Mouse (Mus musculus) CH12.LX (cell line): ENCODE data around the gene Sec22c. TPM values are rescaled to one million over a fixed set of nuclear protein-coding genes. Genes with fewer than 3 reads are reported as not detected.

ENCODE experiments used
- DNase-seq: peaks from one replicate; pipeline ENCODE4 v3.0.0-alpha.2; 2013; ENCODE audit errors: extremely low read depth
- H3K27ac ChIP-seq: 2 replicates; pipeline ENCODE4 v1.5.1; 2012; ENCODE audit warnings: low read depth, mild to moderate bottlenecking, control low read depth, moderate library complexity; ENCODE audit not compliant: insufficient read depth
- H3K27me3 ChIP-seq: replicated peaks from 2 replicates; pipeline ENCODE3; 2012; ENCODE audit warnings: inconsistent platforms
- H3K36me3 ChIP-seq, 2 experiments: replicated peaks in 1 of 2; 2 replicates each; pipeline versions ENCODE3 to v1.6.1; 2012; ENCODE audit warnings: inconsistent platforms in 1 of 2, low read length in 1 of 2, mild to moderate bottlenecking in 1 of 2, mixed read lengths in 1 of 2, moderate library complexity in 1 of 2; ENCODE audit not compliant: control insufficient read depth in 1 of 2, insufficient read depth in 1 of 2
- H3K4me1 ChIP-seq, 2 experiments: 2 replicates each; pipeline ENCODE4 v1.6.1; 2012; ENCODE audit warnings: inconsistent platforms in 1 of 2, moderate library complexity in 1 of 2; ENCODE audit not compliant: insufficient read depth in 2 of 2, control insufficient read depth in 1 of 2
- H3K4me2 ChIP-seq: 2 replicates; pipeline ENCODE4 v1.6.1; 2012; ENCODE audit warnings: low read depth, mild to moderate bottlenecking, control low read depth; ENCODE audit not compliant: poor library complexity, insufficient read depth, severe bottlenecking
- H3K4me3 ChIP-seq, 3 experiments: fragments of 150-350 bp in 1 of 3; sonication (generic) in 1 of 3; replicated peaks in 1 of 3; 2 replicates each; pipeline versions ENCODE3 to v1.5.1; 2011 to 2012; ENCODE audit warnings: low read depth in 2 of 3, low read length in 2 of 3, mild to moderate bottlenecking in 2 of 3, moderate library complexity in 2 of 3, control low read depth in 1 of 3, improper control_type of control experiment in 1 of 3, inconsistent platforms in 1 of 3, mixed read lengths in 1 of 3; ENCODE audit not compliant: poor library complexity in 1 of 3
- H3K79me2 ChIP-seq: replicated peaks from 2 replicates; pipeline ENCODE4 v1.6.1; 2012; ENCODE audit warnings: mild to moderate bottlenecking, moderate library complexity; ENCODE audit not compliant: control insufficient read depth, poor library complexity, insufficient read depth, severe bottlenecking; ENCODE audit errors: extremely low read depth
- H3K9ac ChIP-seq: 2 replicates; pipeline ENCODE4 v1.6.1; 2012; ENCODE audit warnings: low read depth, mild to moderate bottlenecking, control low read depth, moderate library complexity; ENCODE audit not compliant: insufficient read depth
- H3K9me3 ChIP-seq: replicated peaks from 2 replicates; pipeline ENCODE3; 2012; ENCODE audit warnings: low read length, inconsistent platforms, mixed read lengths
- BHLHE40 ChIP-seq: IDR thresholded peaks from 2 replicates; pipeline ENCODE4 v1.6.1; 2011; ENCODE audit warnings: mild to moderate bottlenecking, low read depth, low read length, improper control_type of control experiment
- CHD1 ChIP-seq: IDR thresholded peaks from 2 replicates; pipeline ENCODE4 v1.6.1; 2012; ENCODE audit warnings: low read depth, low read length, improper control_type of control experiment, inconsistent platforms
- CTCF ChIP-seq, 2 experiments: IDR thresholded peaks in 1 of 2; conservative IDR thresholded peaks in 1 of 2; 2 replicates each; pipeline ENCODE4 v1.5.1; 2011 to 2012; ENCODE audit warnings: low read depth in 2 of 2, low read length in 2 of 2, improper control_type of control experiment in 1 of 2, inconsistent platforms in 1 of 2, mild to moderate bottlenecking in 1 of 2, moderate library complexity in 1 of 2
- ELF1 ChIP-seq: IDR thresholded peaks from 2 replicates; pipeline ENCODE4 v1.6.1; 2014; ENCODE audit warnings: low read depth, mild to moderate bottlenecking, inconsistent platforms, low read length, improper control_type of control experiment
- EP300 ChIP-seq: IDR thresholded peaks from 2 replicates; pipeline ENCODE4 v1.6.1; 2011; ENCODE audit warnings: low read length, improper control_type of control experiment
- ETS1 ChIP-seq: conservative IDR thresholded peaks from 2 replicates; pipeline ENCODE4 v1.6.1; 2012; ENCODE audit warnings: low read depth, mild to moderate bottlenecking, inconsistent platforms, low read length, improper control_type of control experiment, moderate library complexity
- GABPA ChIP-seq: IDR thresholded peaks from 2 replicates; pipeline ENCODE4 v1.6.1; 2012; ENCODE audit warnings: low read depth, low read length, improper control_type of control experiment, inconsistent platforms; ENCODE audit not compliant: insufficient replicate concordance
- IRF4 ChIP-seq: IDR thresholded peaks from 2 replicates; pipeline ENCODE4 v1.6.1; 2014; ENCODE audit warnings: low read depth, mild to moderate bottlenecking, inconsistent platforms, low read length, improper control_type of control experiment
- KAT2A ChIP-seq: IDR thresholded peaks from 2 replicates; pipeline ENCODE4 v1.6.1; 2012; ENCODE audit warnings: low read length, improper control_type of control experiment, inconsistent platforms; ENCODE audit not compliant: insufficient replicate concordance
- MAX ChIP-seq: IDR thresholded peaks from 2 replicates; pipeline ENCODE4 v1.6.1; 2011; ENCODE audit warnings: low read length, improper control_type of control experiment
- MEF2A ChIP-seq: IDR thresholded peaks from 2 replicates; pipeline ENCODE4 v1.6.1; 2014; ENCODE audit warnings: low read depth, mild to moderate bottlenecking, inconsistent platforms, low read length, improper control_type of control experiment, borderline replicate concordance
- MXI1 ChIP-seq: IDR thresholded peaks from 2 replicates; pipeline ENCODE4 v1.6.1; 2011; ENCODE audit warnings: mild to moderate bottlenecking, low read depth, low read length, improper control_type of control experiment
- MYC ChIP-seq: IDR thresholded peaks from 2 replicates; pipeline ENCODE4 v1.6.1; 2011; ENCODE audit warnings: low read depth, mild to moderate bottlenecking, improper control_type of control experiment, low read length
- NRF1 ChIP-seq: IDR thresholded peaks from 2 replicates; pipeline ENCODE4 v1.6.1; 2014; ENCODE audit warnings: low read depth, mild to moderate bottlenecking, inconsistent platforms, low read length, improper control_type of control experiment, moderate library complexity
- PAX5 ChIP-seq: IDR thresholded peaks from 2 replicates; pipeline ENCODE4 v1.6.1; 2012; ENCODE audit warnings: low read length, inconsistent platforms, mixed read lengths
- POLR2A ChIP-seq: IDR thresholded peaks from 2 replicates; pipeline ENCODE4 v1.6.1; 2011; ENCODE audit warnings: low read depth, mild to moderate bottlenecking, improper control_type of control experiment, low read length
- RAD21 ChIP-seq: IDR thresholded peaks from 2 replicates; pipeline ENCODE4 v1.6.1; 2011; ENCODE audit warnings: low read depth, mild to moderate bottlenecking, low read length, improper control_type of control experiment, moderate library complexity
- SIN3A ChIP-seq: IDR thresholded peaks from 2 replicates; pipeline ENCODE4 v1.6.1; 2012; ENCODE audit warnings: low read length, improper control_type of control experiment, inconsistent platforms
- SMC3 ChIP-seq: IDR thresholded peaks from 2 replicates; pipeline ENCODE4 v1.6.1; 2011; ENCODE audit warnings: low read depth, low read length, improper control_type of control experiment
- TBP ChIP-seq: conservative IDR thresholded peaks from 2 replicates; pipeline ENCODE4 v1.6.1; 2011; ENCODE audit warnings: low read depth, low read length, improper control_type of control experiment
- TCF12 ChIP-seq: IDR thresholded peaks from 2 replicates; pipeline ENCODE4 v1.6.1; 2014; ENCODE audit warnings: low read depth, mild to moderate bottlenecking, inconsistent platforms, low read length, improper control_type of control experiment
- UBTF ChIP-seq: IDR thresholded peaks from 2 replicates; pipeline ENCODE4 v1.6.1; 2012; ENCODE audit warnings: low read depth, mild to moderate bottlenecking, inconsistent platforms, low read length, improper control_type of control experiment, moderate library complexity
- USF1 ChIP-seq: IDR thresholded peaks from 2 replicates; pipeline ENCODE4 v1.6.1; 2014; ENCODE audit warnings: low read depth, mild to moderate bottlenecking, inconsistent platforms, low read length, improper control_type of control experiment
- ZC3H11A ChIP-seq: IDR thresholded peaks from 2 replicates; pipeline ENCODE4 v1.6.1; 2012; ENCODE audit warnings: low read depth, mild to moderate bottlenecking, inconsistent platforms, low read length, improper control_type of control experiment
- ZNF384 ChIP-seq: IDR thresholded peaks from 2 replicates; pipeline ENCODE4 v1.6.1; 2012; ENCODE audit warnings: low read depth, low read length, improper control_type of control experiment, inconsistent platforms
- dilution Hi-C: fragments of 300-500 bp; cut with MboI; formaldehyde crosslinking; loops from 2 replicates; pipeline ENCODE4 v1.14.3; 2020; ENCODE audit warnings: low sequenced_read_pairs; ENCODE audit not compliant: extremely low pct_unique_long_range_greater_than_20kb, extremely low pct_ligation_motif_present
- in situ Hi-C: fragments of 300-500 bp; cut with MboI; formaldehyde crosslinking; loops from 3 replicates; pipeline ENCODE4 v1.14.3; 2019; ENCODE audit warnings: low sequenced_read_pairs, low pct_ligation_motif_present, low pct_unique_long_range_greater_than_20kb, mixed read lengths
- polyA plus RNA-seq: library from polyadenylated mRNA; unstranded; fragments of >175 nt; gene quantifications from 2 replicates; pipeline ENCODE4 v1.2.1, GENCODE M21; 2012; ENCODE audit warnings: low read depth; ENCODE audit not compliant: insufficient read length
- total RNA-seq, 2 experiments: library from RNA; depleted of rRNA; stranded (reverse); fragments of 300-350 nt in 1 of 2; fragments of >200 nt in 1 of 2; gene quantifications; 2 replicates each; pipeline ENCODE4 v1.2.3; 2012 to 2014

The Sec22c gene
- total and polyA plus RNA-seq, 3 experiments = 2.4 to 5.7 (median 4.0) TPM

GRCm38 (mm10) chr9:121667822-121668221 is 37.5 kb downstream of the Sec22c start:
- peaks cover 9 to 40% of the 10 kb centered on the region in 2 experiments for H3K4me1 ChIP-seq
- no peaks in the 10 kb centered on the region for H3K79me2 ChIP-seq
- no peak overlapping the region for H3K4me3 ChIP-seq
- dilution Hi-C loops = no loop called here
- TF ChIP-seq ETS1 (no peak), NRF1 (no peak), UBTF (no peak), SMC3 (no peak), TCF12 (no peak), POLR2A (no peak), ZC3H11A (no peak), RAD21 (no peak), EP300 (no peak), MEF2A (no peak), PAX5 (no peak), IRF4 (no peak), GABPA (no peak)
- DNase-seq = no peak
- H3K27me3 ChIP-seq = peaks cover 74% of the 10 kb centered on the region
- H3K9me3 ChIP-seq = no peaks in the 10 kb centered on the region
- no peak overlapping the region for H3K4me2 ChIP-seq
- no peaks in the 10 kb centered on the region for H3K36me3 ChIP-seq
- no peak overlapping the region for H3K27ac ChIP-seq
- H3K9ac ChIP-seq = no peak overlapping the region
- in situ Hi-C loops = no loop called here

GRCm38 (mm10) chr9:121666957-121667630 is 38.2 kb downstream of the Sec22c start:
- Histone ChIP-seq H3K79me2 (no peaks in the 10 kb centered on the region), H3K4me1 (peaks cover 5 to 33% of the 10 kb centered on the region in 2 experiments), H3K4me2 (no peak overlapping the region), H3K27me3 (peaks cover 77% of the 10 kb centered on the region), H3K27ac (no peak overlapping the region), H3K9me3 (no peaks in the 10 kb centered on the region), H3K4me3 (no peak overlapping the region), H3K36me3 (no peaks in the 10 kb centered on the region), H3K9ac (no peak overlapping the region)
- DNase-seq = no peak
- dilution Hi-C loops = no loop called here
- TF ChIP-seq BHLHE40 (no peak), CTCF (conservative IDR thresholded peaks at IDR 0.05 in 1 of 2, IDR thresholded peaks at IDR 0.05 in 1 of 2; ENCODE audit: low read depth in 2 of 2, low read length in 2 of 2) (no peak), TBP (no peak), MAX (no peak), USF1 (no peak), TCF12 (no peak), MEF2A (no peak), MXI1 (no peak), PAX5 (no peak), ETS1 (no peak), ELF1 (no peak), CHD1 (no peak), SIN3A (no peak), GABPA (no peak), EP300 (no peak), KAT2A (no peak), NRF1 (no peak), ZNF384 (no peak), MYC (no peak), POLR2A (no peak)
- in situ Hi-C loops = no loop called here
